Mouse (Mus musculus) inflammation-experienced regulatory T-cells, adult 16 weeks (primary cell): Measurements from ENCODE around the gene Prss41. TPM values are rescaled to one million over a fixed set of nuclear protein-coding genes. Genes with fewer than 3 reads are reported as not detected.

Experiments used
- polyA plus RNA-seq: library from polyadenylated mRNA; unstranded; fragments of 100-300 nt; shearing (Covaris generic); gene quantifications from one replicate; pipeline ENCODE4 v1.2.1, GENCODE M21; 2017

Gene Prss41
- polyA plus RNA-seq: 6.6 TPM

DNA sequence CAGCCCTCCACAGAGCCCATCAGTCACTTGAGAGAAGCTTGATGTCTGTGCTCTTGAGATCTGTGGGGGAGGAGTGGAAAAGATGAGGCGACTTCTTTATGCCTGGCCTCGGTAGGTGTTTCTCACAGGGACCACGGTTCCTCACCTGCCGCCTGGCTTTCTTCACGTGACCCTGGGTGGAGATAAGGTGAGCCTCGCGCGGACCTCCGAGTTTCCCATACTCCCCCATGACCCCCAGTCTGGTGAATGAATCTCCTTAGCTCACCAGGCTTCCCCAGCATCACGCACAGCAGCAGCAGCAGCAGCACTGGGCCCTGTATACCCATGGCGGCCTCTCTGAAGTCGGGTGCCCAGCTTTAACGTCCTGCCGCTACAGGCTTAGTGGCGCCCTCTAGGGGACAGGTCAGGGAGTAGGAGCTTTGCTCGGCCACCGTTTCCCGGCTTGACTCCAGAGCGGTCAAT lies at the start of gene Prss41, which contains the start of gene Prss32:
Gene Prss41, minus strand, starts transcription at position 361 of the 462 bp plus-strand sequence.
Gene Prss32, plus strand, starts transcription at position 44 of the 462 bp plus-strand sequence.

DNA sequence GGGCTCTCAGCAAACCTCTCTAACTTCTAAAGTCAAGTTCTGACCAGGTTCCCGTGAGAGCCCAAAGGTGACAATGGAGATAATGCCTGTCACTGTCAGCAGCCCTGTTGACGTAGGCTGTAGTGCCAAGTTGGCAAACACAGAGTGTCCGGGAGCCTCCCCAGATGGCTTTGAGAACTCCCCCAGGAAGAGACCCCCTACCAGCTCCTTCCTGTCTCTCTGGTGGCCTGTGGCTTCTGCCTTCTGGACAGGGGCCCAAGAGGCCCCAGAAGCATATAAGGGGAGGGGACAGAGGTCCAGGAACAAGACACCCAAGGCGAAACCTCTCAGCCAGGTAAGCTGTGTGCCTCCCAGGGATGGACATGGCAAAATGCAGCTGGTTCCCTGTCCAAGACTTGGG lies 36.6 kb upstream of the Prss41 start, which contains the start of the genes Dcpp1 and Dcpp2:
Gene Dcpp1, plus strand, starts transcription at position 301 of the 400 bp plus-strand sequence.
Gene Dcpp2, plus strand, starts transcription at position 305 of the 400 bp plus-strand sequence.

DNA sequence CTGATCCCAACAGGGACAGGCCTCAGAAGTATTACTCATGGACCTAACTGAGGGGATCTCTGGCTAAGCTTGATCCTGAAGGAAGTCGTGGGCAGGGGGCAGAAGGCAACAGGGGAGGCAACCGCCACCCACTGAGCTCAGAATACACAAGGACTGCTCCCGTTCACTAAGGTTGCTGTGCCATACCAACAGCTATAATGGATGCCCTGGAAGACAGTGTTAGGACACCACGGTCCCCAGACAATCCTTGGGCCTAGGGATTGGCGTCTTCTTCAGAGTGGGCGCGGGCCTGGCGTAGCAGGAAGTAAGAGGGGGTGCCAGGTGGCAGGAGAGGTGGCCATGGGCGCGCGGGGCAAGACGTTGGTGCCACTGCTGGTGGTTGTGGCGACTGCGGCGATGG lies 23.8 kb upstream of the Prss41 start, which contains the start of gene Prss21:
Gene Prss21, plus strand, starts transcription at position 301 of the 400 bp plus-strand sequence.

DNA sequence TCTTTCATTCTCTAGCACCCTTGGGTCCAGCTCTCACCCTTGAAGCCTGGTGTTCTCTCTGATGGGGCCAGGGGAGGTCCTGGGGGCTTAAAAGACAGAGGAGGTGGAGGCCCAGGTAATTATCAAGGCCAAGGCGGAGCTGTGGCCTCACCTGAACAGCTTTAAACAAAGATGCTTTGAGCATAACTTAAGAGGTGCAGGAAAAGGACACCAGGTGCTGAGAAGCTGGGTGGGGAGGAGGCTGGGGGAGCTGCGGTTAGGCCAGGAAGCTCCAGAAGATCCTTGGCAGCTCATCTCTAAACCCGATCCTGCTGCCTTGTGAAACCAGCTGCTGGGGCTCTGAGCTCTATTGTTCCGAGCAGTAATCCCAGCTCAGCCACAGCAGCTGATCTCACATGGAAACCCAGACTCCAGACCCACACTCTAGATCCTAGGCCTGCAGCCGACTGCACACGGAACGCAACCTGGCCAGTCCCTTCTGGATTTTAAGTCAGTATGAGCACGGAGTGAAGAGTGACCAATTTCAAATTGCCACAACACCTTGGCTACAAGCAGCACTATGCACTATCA lies 7.9 kb downstream of the Prss41 start, which contains the start of gene Prss33:
Gene Prss33, minus strand, starts transcription at position 51 of the 570 bp plus-strand sequence.

DNA sequence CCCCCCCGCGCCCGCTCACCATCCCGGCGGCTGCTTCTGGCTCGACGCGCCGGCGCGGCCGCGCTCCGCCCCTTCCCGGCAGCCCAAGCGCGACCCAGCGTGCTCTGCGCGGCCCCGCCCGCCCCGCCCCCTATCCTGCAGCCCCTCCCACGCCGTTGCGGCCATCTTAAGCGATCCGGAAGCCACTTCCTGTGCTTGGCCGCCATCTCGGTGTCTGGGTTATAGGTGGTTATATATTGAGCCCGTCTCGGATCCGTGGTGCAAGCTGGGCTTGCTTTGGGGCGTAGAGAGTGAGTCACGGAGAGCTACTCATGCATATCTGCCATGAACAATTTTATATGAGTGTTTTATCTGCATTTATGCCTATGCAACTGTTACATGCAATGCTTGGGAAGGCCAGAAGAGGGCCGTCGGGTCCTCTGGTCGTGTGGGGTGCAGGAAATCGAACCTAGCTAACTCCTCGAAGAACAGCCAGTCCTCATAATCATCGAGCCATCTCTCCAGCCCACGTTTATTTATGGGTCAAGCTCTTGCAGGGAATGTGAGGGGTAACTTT lies 14.8 kb downstream of the Prss41 start, which contains the start of gene Elob:
Gene Elob, minus strand, starts transcription at position 73 of the 556 bp plus-strand sequence.

DNA sequence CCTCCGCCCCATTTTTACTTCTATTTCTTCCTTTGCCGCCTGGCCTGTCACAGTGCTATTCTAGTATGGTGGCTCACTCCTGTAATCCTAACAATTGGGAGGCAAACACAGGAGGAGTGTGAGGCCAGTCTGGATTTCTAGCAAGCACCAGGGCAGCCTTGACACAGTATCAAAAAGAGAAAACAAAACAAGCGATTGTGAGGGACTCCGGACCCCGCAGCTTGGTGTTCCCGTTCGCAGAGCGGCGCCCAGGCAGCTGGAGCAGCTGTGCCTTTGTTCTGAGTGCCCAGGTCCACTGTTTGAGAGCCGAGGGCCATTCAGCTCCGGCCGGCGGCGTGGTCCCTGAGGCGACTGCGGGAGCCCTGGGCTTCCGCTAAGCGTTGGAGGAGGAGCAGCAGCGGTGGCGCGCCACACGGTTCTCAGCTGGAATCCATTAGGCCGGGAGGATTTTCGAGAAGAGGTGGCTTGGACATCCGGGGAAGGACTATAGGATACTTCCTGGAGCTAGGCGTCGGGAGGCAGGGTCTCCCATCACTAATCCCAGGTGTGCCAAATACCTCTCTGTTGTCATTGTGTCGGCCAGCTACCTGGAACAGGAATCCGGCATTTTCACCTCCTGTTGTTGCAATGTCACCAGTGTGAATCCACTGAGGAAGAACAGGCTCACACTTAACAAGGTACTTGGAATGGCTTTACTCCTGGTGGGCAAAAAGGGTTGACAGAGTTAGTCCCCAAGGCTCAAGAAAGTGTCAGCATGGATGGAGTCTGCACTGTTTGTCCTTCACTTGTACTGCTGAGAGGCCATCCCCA lies 53.5 kb downstream of the Prss41 start, which contains the start of gene Srrm2:
Gene Srrm2, plus strand, starts transcription at position 264 of the 810 bp plus-strand sequence.

Other genes with a start within 250 kb of the Prss41 start
- not detected for gene Zfp13, start 244.7 kb downstream of the Prss41 start, polyA plus RNA-seq
- 2.0 TPM for gene Zscan10, start 243.3 kb downstream of the Prss41 start, polyA plus RNA-seq
- 0.77 TPM for gene Mmp25, start 198.9 kb downstream of the Prss41 start, polyA plus RNA-seq
- not detected for gene Bicdl2, start 183.7 kb downstream of the Prss41 start, polyA plus RNA-seq
- gene Hcfc1r1, start 170.6 kb downstream of the Prss41 start, polyA plus RNA-seq: 68.4 TPM
- gene Thoc6, start 170.3 kb downstream of the Prss41 start, polyA plus RNA-seq: 33.8 TPM
- 9.2 TPM for gene Tnfrsf12a, start 166.7 kb downstream of the Prss41 start, polyA plus RNA-seq
- not detected for gene Cldn6, start 164.9 kb downstream of the Prss41 start, polyA plus RNA-seq
- not detected for gene Cldn9, start 160.1 kb downstream of the Prss41 start, polyA plus RNA-seq
- not detected for gene 1520401A03Rik, start 121.4 kb downstream of the Prss41 start, polyA plus RNA-seq
- gene Pkmyt1, start 117.8 kb downstream of the Prss41 start, polyA plus RNA-seq: 28.6 TPM
- gene Paqr4, start 103.3 kb downstream of the Prss41 start, polyA plus RNA-seq: 10.4 TPM
- 6.0 TPM for gene Kremen2, start 98.3 kb downstream of the Prss41 start, polyA plus RNA-seq
- 34.0 TPM for gene Flywch1, start 72.6 kb downstream of the Prss41 start, polyA plus RNA-seq
- 4.5 TPM for gene Flywch2, start 58.1 kb downstream of the Prss41 start, polyA plus RNA-seq
- 568 TPM for gene Srrm2, start 53.6 kb downstream of the Prss41 start, polyA plus RNA-seq
- 672 TPM for gene Elob, start 15.0 kb downstream of the Prss41 start, polyA plus RNA-seq
- gene Prss33, start 8.1 kb downstream of the Prss41 start, polyA plus RNA-seq: 0.39 TPM
- gene Prss32, start 317 bp downstream of the Prss41 start, polyA plus RNA-seq: not detected
- not detected for gene Prss21, start 23.9 kb upstream of the Prss41 start, polyA plus RNA-seq
- not detected for gene Dcpp1, start 36.7 kb upstream of the Prss41 start, polyA plus RNA-seq
- not detected for gene Dcpp2, start 36.7 kb upstream of the Prss41 start, polyA plus RNA-seq
- not detected for gene Dcpp3, start 73.3 kb upstream of the Prss41 start, polyA plus RNA-seq
- not detected for gene Sbp, start 97.5 kb upstream of the Prss41 start, polyA plus RNA-seq
- gene Sbpl, start 111.1 kb upstream of the Prss41 start, polyA plus RNA-seq: not detected
- gene Prss30, start 136.4 kb upstream of the Prss41 start, polyA plus RNA-seq: 0.26 TPM
- not detected for gene Prss22, start 153.9 kb upstream of the Prss41 start, polyA plus RNA-seq
- gene Prss27, start 194.0 kb upstream of the Prss41 start, polyA plus RNA-seq: 0.55 TPM
- 12.9 TPM for gene Kctd5, start 229.3 kb upstream of the Prss41 start, polyA plus RNA-seq